Mouse (Mus musculus) spleen, adult 2 months (tissue): Measurements from ENCODE around the gene Gpr171. TPM values are rescaled to one million over a fixed set of nuclear protein-coding genes. Genes with fewer than 3 reads are reported as not detected.

ENCODE experiments used
- DNase-seq, 2 experiments: peaks; one replicate each; pipeline versions ENCODE4 v3.0.0 to v3.0.0-alpha.2; 2012 to 2021; ENCODE audit warnings: low spot score in 2 of 2, low read depth in 1 of 2
- H3K27ac ChIP-seq: fragments of 200-500 bp; 2 replicates; pipeline ENCODE4 v1.5.1; 2012; ENCODE audit warnings: low read length, inconsistent platforms; ENCODE audit not compliant: insufficient read depth
- H3K27me3 ChIP-seq: fragments of 200-500 bp; 2 replicates; pipeline ENCODE4 v1.6.1; 2012; ENCODE audit warnings: mild to moderate bottlenecking, moderate library complexity, low read length, inconsistent platforms; ENCODE audit not compliant: control insufficient read depth, insufficient read depth
- H3K36me3 ChIP-seq: fragments of 200-500 bp; 2 replicates; pipeline ENCODE4 v1.6.1; 2012; ENCODE audit warnings: mild to moderate bottlenecking, low read length, inconsistent platforms; ENCODE audit not compliant: control insufficient read depth, insufficient read depth
- H3K4me1 ChIP-seq: fragments of 200-500 bp; 2 replicates; pipeline ENCODE4 v1.6.1; 2011; ENCODE audit warnings: inconsistent platforms; ENCODE audit not compliant: control insufficient read depth, insufficient read depth, insufficient read length
- H3K4me3 ChIP-seq: fragments of 200-500 bp; 2 replicates; pipeline ENCODE4 v1.5.1; 2011; ENCODE audit warnings: mild to moderate bottlenecking, inconsistent platforms; ENCODE audit not compliant: insufficient read depth, insufficient read length; ENCODE audit errors: extremely low read depth
- CTCF ChIP-seq: fragments of 200-500 bp; IDR thresholded peaks from 2 replicates; pipeline ENCODE4 v1.5.1; 2011; ENCODE audit warnings: mild to moderate bottlenecking, inconsistent platforms; ENCODE audit not compliant: insufficient read depth, insufficient read length, insufficient replicate concordance; ENCODE audit errors: extremely low read depth
- POLR2A ChIP-seq: fragments of 200-500 bp; IDR thresholded peaks from 2 replicates; pipeline ENCODE4 v1.6.1; 2011; ENCODE audit warnings: low read depth, low read length, inconsistent platforms
- WGBS: fragments of 180-500 bp; shearing (Covaris S2); methylation state at CpG from one replicate; pipeline ENCODE4 v1.1.7; 2018; 5-methylcytosine and 5-hydroxymethylcytosine counted together
- polyA plus RNA-seq: library from polyadenylated mRNA; depleted of rRNA; stranded (reverse); fragments of >200 nt; gene quantifications from 2 replicates; pipeline ENCODE4 v1.2.3, GENCODE M21; 2012

Gpr171 gene
- polyA plus RNA-seq, 1 experiment = 5.4 TPM

DNA sequence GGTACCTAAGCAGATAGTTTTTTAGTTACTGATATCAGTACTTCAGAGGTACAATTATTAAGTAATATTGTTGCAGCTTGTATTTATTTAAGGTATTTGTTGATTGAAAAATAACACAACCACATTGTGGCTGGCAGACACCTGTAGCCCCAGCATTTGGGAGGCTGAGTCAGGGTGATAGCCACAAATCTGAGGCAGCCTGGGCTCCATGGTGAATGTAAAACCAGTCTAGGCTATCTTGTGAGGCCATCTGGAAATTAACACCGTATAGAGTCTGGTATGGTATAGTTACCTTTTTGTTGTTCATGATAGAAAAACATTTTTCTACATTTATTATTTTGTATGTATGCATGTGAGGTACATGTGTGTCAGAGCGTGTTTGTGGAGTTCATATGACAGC, 525 bp upstream of the Gpr171 start:
- Histone ChIP-seq H3K4me1 (peaks cover 7% of the 10 kb centered on the region; the same call in 1 of the 2 replicates), H3K4me3 (no peak overlapping the region)

DNA sequence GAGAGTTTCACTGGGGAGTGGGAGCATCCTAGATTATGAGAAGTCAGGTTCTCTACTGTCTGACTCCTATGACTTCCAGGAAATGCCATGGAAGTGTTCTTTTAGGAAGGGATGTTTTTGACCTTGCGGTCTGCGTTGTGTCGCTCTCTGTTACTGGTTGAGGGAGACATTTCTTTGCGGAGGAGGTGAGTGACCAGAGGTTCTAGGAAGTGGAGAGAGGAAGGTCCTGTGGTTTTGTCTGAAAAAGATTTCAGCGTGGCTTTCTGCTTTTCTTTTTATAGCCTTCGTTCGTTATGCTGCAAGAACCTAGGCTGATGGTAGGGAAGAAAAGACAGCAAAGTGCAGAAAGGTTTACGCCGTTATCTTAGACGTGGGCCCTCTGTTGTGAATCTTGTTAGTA, 3.1 kb downstream of the Gpr171 start:
- Histone ChIP-seq H3K36me3 (peaks cover 3% of the 10 kb centered on the region), H3K4me3 (no peak overlapping the region), H3K27ac (no peak overlapping the region), H3K27me3 (no peaks in the 10 kb centered on the region), H3K4me1 (peaks cover 7% of the 10 kb centered on the region; the same call in 1 of the 2 replicates)
- 25% methylated on average over 10 of the region's 10 CpGs for WGBS
- no peak for DNase-seq
- TF ChIP-seq POLR2A = no peak
- no peak for TF ChIP-seq CTCF

More for the DNA sequence above, 525 bp upstream of the Gpr171 start:
- peaks cover 3% of the 10 kb centered on the region for H3K36me3 ChIP-seq
- H3K27me3 ChIP-seq = no peaks in the 10 kb centered on the region
- TF ChIP-seq CTCF = no peak
- TF ChIP-seq POLR2A = no peak
- WGBS = 75% methylated on average over 2 of the region's 2 CpGs
- no peak for DNase-seq
- peak overlapping the region; percentile 63 for H3K27ac ChIP-seq

DNA sequence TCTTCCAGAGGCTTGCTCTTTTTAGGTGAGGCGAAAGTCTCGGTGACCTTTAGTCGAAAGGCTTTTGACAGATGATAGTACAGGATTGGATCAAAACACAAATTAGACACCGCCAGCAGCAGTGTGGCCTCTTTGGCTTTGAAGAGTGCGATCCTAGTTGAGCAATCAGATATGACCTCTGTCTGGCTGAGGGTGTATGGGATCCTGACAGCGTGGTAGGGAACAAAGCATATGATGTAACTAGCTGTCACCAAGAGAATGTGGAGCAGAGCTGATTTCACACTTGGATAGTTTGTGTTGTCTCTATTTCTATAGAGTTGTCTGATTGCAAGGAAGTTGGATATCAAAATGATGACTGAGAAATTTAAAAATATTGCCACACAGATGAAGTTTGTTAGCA, 4.2 kb downstream of the Gpr171 start:
- Histone ChIP-seq H3K27ac (no peak overlapping the region), H3K27me3 (no peaks in the 10 kb centered on the region), H3K36me3 (peaks cover 3% of the 10 kb centered on the region), H3K4me3 (no peak overlapping the region), H3K4me1 (peaks cover 7% of the 10 kb centered on the region; the same call in 1 of the 2 replicates)
- TF ChIP-seq CTCF = no peak
- no peak for TF ChIP-seq POLR2A
- WGBS = 92% methylated on average over 6 of the region's 6 CpGs
- DNase-seq = no peak

DNA sequence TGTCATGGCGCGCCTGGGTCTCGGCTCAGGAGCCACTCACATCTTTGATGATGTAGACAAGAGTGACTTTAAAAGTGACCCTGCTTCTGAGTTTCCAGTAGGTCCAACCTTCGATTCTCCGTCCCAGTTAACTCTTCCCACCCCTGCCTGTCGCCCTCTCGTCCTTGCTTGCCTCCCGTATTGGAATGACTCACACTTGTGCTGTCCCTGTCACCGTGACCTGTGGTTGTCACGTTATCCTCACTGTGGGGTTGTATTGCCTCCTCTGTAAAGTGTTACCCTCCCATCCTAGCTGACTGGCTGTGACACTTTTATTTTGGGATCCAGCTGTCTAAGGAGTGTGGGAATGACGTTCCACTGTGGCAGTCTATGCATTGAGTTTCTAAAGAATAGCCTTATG, 8.9 kb downstream of the Gpr171 start:
- Histone ChIP-seq H3K4me3 (no peak overlapping the region), H3K4me1 (no peaks in the 10 kb centered on the region), H3K27ac (no peak overlapping the region), H3K36me3 (peaks cover under 1% of the 10 kb centered on the region), H3K27me3 (no peaks in the 10 kb centered on the region)
- TF ChIP-seq POLR2A (no peak), CTCF (no peak)
- 94% methylated on average over 11 of the region's 11 CpGs for WGBS
- DNase-seq = no peak

DNA sequence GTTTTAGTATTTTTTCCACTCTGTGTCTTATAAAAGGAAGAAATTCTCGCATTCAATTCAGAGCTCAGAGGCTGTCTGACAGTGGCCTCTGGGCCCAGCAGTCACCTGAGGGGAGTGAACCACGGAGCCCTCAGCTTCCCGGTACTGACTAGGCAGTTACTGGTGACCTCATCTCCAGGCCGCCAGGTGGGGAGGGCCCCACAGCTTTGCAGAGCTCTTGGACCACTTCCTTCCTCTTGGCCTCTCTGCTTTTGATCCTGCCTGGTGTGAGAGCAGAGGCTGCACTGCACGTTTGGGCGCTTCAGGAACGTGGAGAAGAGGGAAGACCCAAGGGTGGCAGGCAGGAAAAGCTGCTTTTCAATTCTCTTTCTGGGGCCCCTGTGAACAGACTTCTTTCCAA, 20.7 kb downstream of the Gpr171 start:
- H3K4me3 ChIP-seq = no peak overlapping the region
- no peak overlapping the region for H3K27ac ChIP-seq
- DNase-seq = peak; percentile 43 to 47
- TF ChIP-seq POLR2A = no peak
- WGBS = 10% methylated on average over 7 of the region's 7 CpGs
- H3K36me3 ChIP-seq = no peaks in the 10 kb centered on the region
- no peaks in the 10 kb centered on the region for H3K27me3 ChIP-seq
- peaks cover 7% of the 10 kb centered on the region; the same call in 1 of the 2 replicates for H3K4me1 ChIP-seq

DNA sequence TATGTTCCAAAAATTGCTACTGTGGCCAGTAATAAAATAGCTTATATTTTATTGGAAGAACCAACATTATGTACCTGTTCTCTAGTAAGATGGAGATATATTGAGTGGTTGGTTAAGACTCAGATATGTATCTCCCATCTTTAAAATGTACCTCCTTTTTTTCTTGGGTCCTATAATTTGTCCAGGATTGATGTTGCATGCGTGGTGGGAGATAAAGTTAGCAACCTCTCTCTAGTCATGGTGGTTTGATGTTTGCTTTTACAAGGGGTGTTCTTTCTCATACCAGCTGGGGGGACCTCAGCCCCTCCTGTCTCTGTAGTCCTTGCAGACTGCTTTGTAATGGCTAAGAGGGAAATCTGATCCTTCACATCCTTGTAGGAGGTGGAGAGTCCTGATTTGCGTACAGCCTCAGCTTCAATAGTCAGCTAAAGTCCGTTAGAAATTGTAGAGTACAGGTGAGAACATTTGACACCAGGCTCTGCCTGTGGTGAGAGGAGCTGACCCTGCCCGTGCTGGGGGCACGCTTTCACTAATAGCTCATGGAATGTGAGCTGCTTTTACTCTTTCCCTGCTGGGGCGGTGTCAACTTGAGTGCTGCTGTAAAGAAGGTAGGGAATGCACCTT, 21.2 kb downstream of the Gpr171 start:
- H3K27me3 ChIP-seq = no peaks in the 10 kb centered on the region
- no peak for DNase-seq
- no peak overlapping the region for H3K4me3 ChIP-seq
- 51% methylated on average over 6 of the region's 6 CpGs for WGBS
- H3K27ac ChIP-seq = no peak overlapping the region
- peaks cover 7% of the 10 kb centered on the region; the same call in 1 of the 2 replicates for H3K4me1 ChIP-seq
- H3K36me3 ChIP-seq = no peaks in the 10 kb centered on the region
- no peak for TF ChIP-seq POLR2A
- no peak for TF ChIP-seq CTCF

DNA sequence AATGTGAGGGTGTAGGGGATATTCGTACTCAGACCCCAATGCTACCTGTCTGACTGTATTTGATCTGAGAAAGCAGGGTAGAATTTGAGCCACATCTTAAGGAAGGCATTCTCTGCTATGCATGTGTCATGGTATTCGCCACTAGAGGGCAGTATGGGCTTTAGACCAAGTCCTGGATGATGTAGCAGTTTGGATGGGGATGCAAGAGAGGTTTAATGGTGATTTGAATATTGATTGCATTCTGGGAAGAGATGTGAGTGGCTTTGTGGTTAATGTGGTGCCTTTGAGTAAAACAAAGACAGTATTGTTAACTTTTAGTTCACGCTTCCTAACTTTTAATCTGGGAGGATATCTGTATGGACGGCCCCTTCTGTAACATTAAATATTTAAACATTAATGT, 22.3 kb downstream of the Gpr171 start:
- TF ChIP-seq CTCF (peak; percentile 43; the same call in 1 of the 2 replicates), POLR2A (no peak)
- H3K36me3 ChIP-seq = no peaks in the 10 kb centered on the region
- peak; percentile 56 to 69 for DNase-seq
- no peaks in the 10 kb centered on the region for H3K27me3 ChIP-seq
- H3K4me1 ChIP-seq = peaks cover 7% of the 10 kb centered on the region; the same call in 1 of the 2 replicates
- 14% methylated on average over 4 of the region's 4 CpGs for WGBS
- H3K4me3 ChIP-seq = no peak overlapping the region
- no peak overlapping the region for H3K27ac ChIP-seq
